9 mouse cellular contexts compared by ENCODE assay signal in the genomic region with DNA sequence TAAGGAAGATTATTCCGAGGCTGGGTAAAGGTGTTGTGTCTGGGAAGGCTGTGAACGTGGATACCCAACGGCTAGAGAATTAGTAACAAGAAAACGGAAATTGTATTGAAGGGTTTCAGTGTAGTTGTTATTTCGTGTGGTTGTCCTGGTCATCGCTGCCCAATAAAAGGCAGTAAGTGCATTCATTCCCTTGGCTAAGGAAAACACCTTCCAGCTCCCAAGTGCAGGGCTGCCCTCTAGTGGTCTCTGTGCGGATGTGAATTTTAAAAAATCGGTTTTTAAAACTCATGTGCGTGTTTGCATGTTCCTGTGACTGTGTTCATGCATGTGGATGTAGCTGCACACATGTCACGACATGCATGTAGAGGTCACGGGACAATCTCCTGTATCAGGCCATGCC.
DNase-seq lines count a peak whose midpoint lies in the region; ATAC-seq and TF ChIP-seq lines count a peak whose summit lies in the region.
"Had no signal": no experiment of that assay in that cellular context is flagged by ENCODE, and none has a peak within 500 bp of the region (broad histone marks: within the 10 kb centered on the region; RNA-seq: fewer than 3 reads in every experiment).

No protein-coding gene starts in this region.

- TF ChIP-seq POLR2A in kidney, adult 2 months (IDR thresholded peaks at IDR 0.05; ENCODE audit: low read depth, low read length) = no peak
- TF ChIP-seq POLR2A in ES-Bruce4 (IDR thresholded peaks at IDR 0.05; ENCODE audit: insufficient read depth, low read length) = no peak

- H3K4me3 ChIP-seq in kidney, adult 2 months (ENCODE audit: insufficient read depth, low read depth, low read length) = no peak overlapping the region
- no peak overlapping the region for H3K4me3 ChIP-seq in ES-Bruce4 (ENCODE audit: low read depth, low read length)
- H3K4me3 ChIP-seq in neural tube, embryonic 13.5 days = no peak overlapping the region
- H3K4me3 ChIP-seq: megakaryocyte, embryonic 14.5 days had no signal

- peak; percentile 89 for TF ChIP-seq CTCF in kidney, adult 2 months (conservative IDR thresholded peaks at IDR 0.05; ENCODE audit: insufficient read depth, insufficient read length, low read depth, low read length)
- peak; percentile 72 for TF ChIP-seq CTCF in ES-Bruce4 (IDR thresholded peaks at IDR 0.05; ENCODE audit: low read depth, low read length)

- no peak for ATAC-seq in neural tube, embryonic 13.5 days (ENCODE audit: low read depth)

- DNase-seq in kidney, adult 2 months = peak; percentile 55
- DNase-seq in kidney, adult 11 months = no peak
- peak; percentile 73 for DNase-seq in adrenal gland, postnatal 10 days
- peak; percentile 35 for DNase-seq in embryo, embryonic 9.5 days (ENCODE audit: extremely low spot score)
- DNase-seq in layer of hippocampus, postnatal 10 days (ENCODE audit: low spot score in 2 of 2) = peak; percentile 52 to 68
- DNase-seq in ovary, postnatal 36 days (ENCODE audit: low spot score) = no peak

- H3K36me3 ChIP-seq in kidney, adult 2 months (ENCODE audit: control insufficient read depth, insufficient read depth, low read length) = no peaks in the 10 kb centered on the region
- no peaks in the 10 kb centered on the region for H3K36me3 ChIP-seq in ES-Bruce4 (ENCODE audit: control insufficient read depth, insufficient read depth, low read length, poor library complexity, severe bottlenecking)
- H3K36me3 ChIP-seq in neural tube, embryonic 13.5 days = no peaks in the 10 kb centered on the region

- no peaks in the 10 kb centered on the region for H3K9me3 ChIP-seq in ES-Bruce4 (replicated peaks; ENCODE audit: control insufficient read depth, insufficient read depth, low read length, poor library complexity, severe bottlenecking)
- no peaks in the 10 kb centered on the region for H3K9me3 ChIP-seq in neural tube, embryonic 13.5 days

- H3K9ac ChIP-seq in ES-Bruce4 (ENCODE audit: low read depth, poor library complexity, severe bottlenecking) = no peak overlapping the region
- peak overlapping the region; percentile 12; the same call in 1 of the 2 replicates for H3K9ac ChIP-seq in neural tube, embryonic 13.5 days

- no peaks in the 10 kb centered on the region for H3K27me3 ChIP-seq in kidney, adult 2 months (replicated peaks; ENCODE audit: control insufficient read depth, insufficient read depth, low read length)
- no peaks in the 10 kb centered on the region for H3K27me3 ChIP-seq in ES-Bruce4 (ENCODE audit: control insufficient read depth, insufficient read depth, low read length, poor library complexity, severe bottlenecking)
- no peaks in the 10 kb centered on the region for H3K27me3 ChIP-seq in neural tube, embryonic 13.5 days

- H3K27ac ChIP-seq in kidney, adult 2 months (ENCODE audit: insufficient read depth, low read depth, low read length) = no peak overlapping the region
- no peak overlapping the region for H3K27ac ChIP-seq in ES-Bruce4 (ENCODE audit: insufficient read depth, low read length)
- no peak overlapping the region for H3K27ac ChIP-seq in neural tube, embryonic 13.5 days (replicated peaks)

- WGBS in kidney, adult 2 months = 21% methylated on average over 11 of the region's 11 CpGs
- 28% methylated on average over 11 of the region's 11 CpGs for WGBS in neural tube, embryonic 13.5 days

- no peak overlapping the region for H3K4me2 ChIP-seq in neural tube, embryonic 13.5 days

- H3K4me1 ChIP-seq in kidney, adult 2 months (ENCODE audit: control insufficient read depth, insufficient read depth, low read length) = no peaks in the 10 kb centered on the region
- H3K4me1 ChIP-seq in ES-Bruce4 (ENCODE audit: control insufficient read depth, insufficient read depth, low read length) = no peaks in the 10 kb centered on the region
- H3K4me1 ChIP-seq in neural tube, embryonic 13.5 days (replicated peaks) = peaks cover 3% of the 10 kb centered on the region; the same call in 1 of the 2 replicates
- H3K4me1 ChIP-seq: megakaryocyte, embryonic 14.5 days had no signal

- TF ChIP-seq EP300 in ES-Bruce4 (IDR thresholded peaks at IDR 0.05; ENCODE audit: insufficient read depth, low read depth, low read length) = no peak

Comparison
In these comparisons a context has a peak if more than half of its experiments do, and no peak if none do; other contexts are left out.
1. DNase-seq: peak in kidney, adult 2 months (single experiment), adrenal gland, postnatal 10 days (single experiment), embryo, embryonic 9.5 days (single experiment) and layer of hippocampus, postnatal 10 days (2 of 2); none in kidney, adult 11 months (single experiment) and ovary, postnatal 36 days (single experiment).